Mouse (Mus musculus): Measurements from ENCODE around the gene Smc3. TPM values are rescaled to one million over a fixed set of nuclear protein-coding genes. Genes with fewer than 3 reads are reported as not detected.
"Not testable (repeated sequence)": the region's sequence is repeated elsewhere in the genome, so short reads cannot be mapped to it uniquely, and the experiment has no call there.

The Smc3 gene
- polyA plus RNA-seq, 1 experiment from 2014 or later: 45.0 TPM

- 68% methylated on average over 11 of the region's 11 CpGs for WGBS (ENCODE audit: insufficient replicate concordance)
- H3K4me1 ChIP-seq (replicated peaks): peaks cover 9% of the 10 kb centered on the region
- ATAC-seq (ENCODE audit: low read depth) (no peak), DNase-seq (no peak)
- H3K9me3 ChIP-seq (replicated peaks): no peaks in the 10 kb centered on the region
- no peak overlapping the region for H3K9ac ChIP-seq
- H3K27ac ChIP-seq: no peak overlapping the region
- no peak overlapping the region for H3K4me2 ChIP-seq
- no peak overlapping the region for H3K4me3 ChIP-seq (replicated peaks)
- no peaks in the 10 kb centered on the region for H3K36me3 ChIP-seq
- no peaks in the 10 kb centered on the region for H3K27me3 ChIP-seq
Measured at GRCm38 (mm10) chr19:53577025-53577800, 23.0 kb upstream of the Smc3 start.

- 10% methylated on average over 8 of the region's 8 CpGs for WGBS (ENCODE audit: insufficient replicate concordance)
- peak; percentile 21 for DNase-seq
- Histone ChIP-seq H3K27me3 (no peaks in the 10 kb centered on the region), H3K27ac (no peak overlapping the region), H3K4me3 (replicated peaks) (no peak overlapping the region), H3K36me3 (no peaks in the 10 kb centered on the region), H3K9me3 (replicated peaks) (no peaks in the 10 kb centered on the region), H3K4me1 (replicated peaks) (peaks cover 9% of the 10 kb centered on the region), H3K4me2 (no peak overlapping the region), H3K9ac (no peak overlapping the region)
- no peak for ATAC-seq (ENCODE audit: low read depth)
Measured at GRCm38 (mm10) chr19:53578597-53579252, 21.5 kb upstream of the Smc3 start.

GRCm38 (mm10) chr19:53580271-53580670 is 19.9 kb upstream of the Smc3 start:
- H3K9me3 ChIP-seq (replicated peaks): peaks cover 13% of the 10 kb centered on the region
- 66% methylated on average over 8 of the region's 8 CpGs for WGBS (ENCODE audit: insufficient replicate concordance)
- H3K36me3 ChIP-seq; H3K4me2 ChIP-seq; H3K27me3 ChIP-seq; H3K9ac ChIP-seq; H3K4me3 ChIP-seq (replicated peaks); ATAC-seq (ENCODE audit: low read depth); H3K27ac ChIP-seq; DNase-seq; H3K4me1 ChIP-seq (replicated peaks): not testable (repeated sequence)

- not testable (repeated sequence) for H3K4me3 ChIP-seq (replicated peaks); H3K4me1 ChIP-seq (replicated peaks); H3K9ac ChIP-seq; H3K27me3 ChIP-seq; ATAC-seq (ENCODE audit: low read depth); H3K36me3 ChIP-seq; DNase-seq; H3K4me2 ChIP-seq; H3K27ac ChIP-seq
- WGBS (ENCODE audit: insufficient replicate concordance): 78% methylated on average over 3 of the region's 3 CpGs
- H3K9me3 ChIP-seq (replicated peaks): peaks cover 13% of the 10 kb centered on the region
Measured at GRCm38 (mm10) chr19:53587686-53588085, 12.5 kb upstream of the Smc3 start.

- H3K4me2 ChIP-seq; H3K27ac ChIP-seq; DNase-seq; H3K9ac ChIP-seq; ATAC-seq (ENCODE audit: low read depth); H3K36me3 ChIP-seq; H3K4me1 ChIP-seq (replicated peaks); H3K4me3 ChIP-seq (replicated peaks); H3K27me3 ChIP-seq: not testable (repeated sequence)
- 92% methylated on average over 7 of the region's 7 CpGs for WGBS (ENCODE audit: insufficient replicate concordance)
- H3K9me3 ChIP-seq (replicated peaks): peaks cover 12% of the 10 kb centered on the region
Measured at GRCm38 (mm10) chr19:53588968-53589367, 11.2 kb upstream of the Smc3 start, which contains the start of gene Nutf2-ps1. Gene Nutf2-ps1 (minus strand): TSS chr19:53589068.

- WGBS (ENCODE audit: insufficient replicate concordance): 58% methylated on average over 7 of the region's 7 CpGs
- Histone ChIP-seq H3K4me1 (replicated peaks) (peaks cover 10% of the 10 kb centered on the region), H3K27ac (no peak overlapping the region), H3K9me3 (replicated peaks) (no peaks in the 10 kb centered on the region), H3K36me3 (no peaks in the 10 kb centered on the region), H3K4me3 (replicated peaks) (no peak overlapping the region), H3K4me2 (no peak overlapping the region), H3K27me3 (no peaks in the 10 kb centered on the region), H3K9ac (no peak overlapping the region)
- ATAC-seq (ENCODE audit: low read depth) (no peak), DNase-seq (no peak)
Measured at GRCm38 (mm10) chr19:53596723-53597474, 3.3 kb upstream of the Smc3 start.

GRCm38 (mm10) chr19:53600549-53601362 is 558 bp downstream of the Smc3 start:
- peak overlapping the region; percentile 100 for H3K4me3 ChIP-seq (replicated peaks)
- under 1% methylated on average over 78 of the region's 82 CpGs for WGBS (ENCODE audit: insufficient replicate concordance)
- peak overlapping the region; percentile 95 for H3K27ac ChIP-seq
- ATAC-seq (ENCODE audit: low read depth) (peak; percentile 75), DNase-seq (peak; percentile 66)
- no peaks in the 10 kb centered on the region for H3K27me3 ChIP-seq
- no peaks in the 10 kb centered on the region for H3K9me3 ChIP-seq (replicated peaks)
- peaks cover 34% of the 10 kb centered on the region for H3K4me1 ChIP-seq (replicated peaks)
- H3K9ac ChIP-seq: peak overlapping the region; percentile 97
- H3K36me3 ChIP-seq: peaks cover 30% of the 10 kb centered on the region
- peak overlapping the region; percentile 81 for H3K4me2 ChIP-seq

GRCm38 (mm10) chr19:53601363-53601655 is 1.1 kb downstream of the Smc3 start:
- peaks cover 34% of the 10 kb centered on the region for H3K36me3 ChIP-seq
- H3K4me3 ChIP-seq (replicated peaks): peak overlapping the region; percentile 100
- H3K9ac ChIP-seq: peak overlapping the region; percentile 97
- H3K4me1 ChIP-seq (replicated peaks): peaks cover 34% of the 10 kb centered on the region
- peak overlapping the region; percentile 81 for H3K4me2 ChIP-seq
- DNase-seq: no peak
- H3K27ac ChIP-seq: peak overlapping the region; percentile 95
- no peaks in the 10 kb centered on the region for H3K27me3 ChIP-seq
- ATAC-seq (ENCODE audit: low read depth): no peak
- WGBS (ENCODE audit: insufficient replicate concordance): 7% methylated on average over 11 of the region's 11 CpGs
- no peaks in the 10 kb centered on the region for H3K9me3 ChIP-seq (replicated peaks)

- H3K36me3 ChIP-seq: peaks cover 62% of the 10 kb centered on the region
- no peaks in the 10 kb centered on the region for H3K9me3 ChIP-seq (replicated peaks)
- H3K4me2 ChIP-seq: no peak overlapping the region
- H3K4me3 ChIP-seq (replicated peaks): no peak overlapping the region
- H3K27ac ChIP-seq: no peak overlapping the region
- no peak for DNase-seq
- WGBS (ENCODE audit: insufficient replicate concordance): 87% methylated on average over 6 of the region's 6 CpGs
- no peaks in the 10 kb centered on the region for H3K27me3 ChIP-seq
- H3K9ac ChIP-seq: no peak overlapping the region
- no peak for ATAC-seq (ENCODE audit: low read depth)
- H3K4me1 ChIP-seq (replicated peaks): peaks cover 46% of the 10 kb centered on the region
Measured at GRCm38 (mm10) chr19:53608921-53609320, 8.7 kb downstream of the Smc3 start.

GRCm38 (mm10) chr19:53621681-53622080 is 21.5 kb downstream of the Smc3 start:
- Histone ChIP-seq H3K36me3 (peaks cover 90% of the 10 kb centered on the region), H3K4me2 (no peak overlapping the region), H3K9ac (no peak overlapping the region), H3K27ac (no peak overlapping the region), H3K27me3 (no peaks in the 10 kb centered on the region), H3K4me1 (replicated peaks) (no peaks in the 10 kb centered on the region), H3K9me3 (replicated peaks) (no peaks in the 10 kb centered on the region), H3K4me3 (replicated peaks) (no peak overlapping the region)
- 86% methylated on average over 13 of the region's 13 CpGs for WGBS (ENCODE audit: insufficient replicate concordance)
- no peak for ATAC-seq (ENCODE audit: low read depth)
- DNase-seq: no peak

- H3K9ac ChIP-seq: no peak overlapping the region
- no peak overlapping the region for H3K27ac ChIP-seq
- H3K9me3 ChIP-seq (replicated peaks): no peaks in the 10 kb centered on the region
- H3K4me2 ChIP-seq: no peak overlapping the region
- no peaks in the 10 kb centered on the region for H3K27me3 ChIP-seq
- ATAC-seq (ENCODE audit: low read depth) (no peak), DNase-seq (no peak)
- H3K4me1 ChIP-seq (replicated peaks): no peaks in the 10 kb centered on the region
- H3K4me3 ChIP-seq (replicated peaks): no peak overlapping the region
- peaks cover 84% of the 10 kb centered on the region for H3K36me3 ChIP-seq
- 96% methylated on average over 2 of the region's 2 CpGs for WGBS (ENCODE audit: insufficient replicate concordance)
Measured at GRCm38 (mm10) chr19:53638041-53638440, 37.8 kb downstream of the Smc3 start.
